Mouse (Mus musculus): ENCODE data around the gene Clip2. TPM values are rescaled to one million over a fixed set of nuclear protein-coding genes. Genes with fewer than 3 reads are reported as not detected.

The Clip2 gene
- total RNA-seq, 2 experiments from 2014 or later, result 3.0 to 4.2 TPM

- peak; percentile 42 for DNase-seq
- peak overlapping the region; percentile 31; the same call in 1 of the 2 replicates for H3K27ac ChIP-seq
- TF ChIP-seq CTCF (IDR thresholded peaks at IDR 0.05), result no peak
Observed at GRCm38 (mm10) chr5:134441105-134441504, 111.1 kb downstream of the Clip2 start.

GRCm38 (mm10) chr5:134440098-134440497 lies 112.1 kb downstream of the Clip2 start:
- DNase-seq, result peak; percentile 72
- no peak for TF ChIP-seq CTCF (IDR thresholded peaks at IDR 0.05)
- intact Hi-C loops (cut with DNase I), result no loop called here
- peak overlapping the region; percentile 21; the same call in 1 of the 2 replicates for H3K4me3 ChIP-seq
- H3K27ac ChIP-seq, result peak overlapping the region; percentile 0; the same call in 1 of the 2 replicates

More at GRCm38 (mm10) chr5:134441105-134441504, 111.1 kb downstream of the Clip2 start:
- intact Hi-C loops (cut with DNase I), result no loop called here
- H3K4me3 ChIP-seq, result no peak overlapping the region

- no peak for TF ChIP-seq CTCF (IDR thresholded peaks at IDR 0.05)
- H3K4me3 ChIP-seq, result no peak overlapping the region
- intact Hi-C loops (cut with DNase I), result no loop called here
- DNase-seq, result no peak
- no peak overlapping the region for H3K27ac ChIP-seq
Observed at GRCm38 (mm10) chr5:134439481-134439880, 112.8 kb downstream of the Clip2 start.

Small RNA genes within 50 kb of the gene (microRNA-seq; reads per million reads assigned to microRNA genes)
- gene Gm26340 (not detected), gene Mir7228 (not detected)

Other genes starting within 250 kb of the Clip2 start
- gene Gtf2i, start 237.7 kb downstream of the Clip2 start, total RNA-seq (2021), result 100 to 1,000 TPM; 103 to 122 TPM
- gene Gtf2ird1, start 95.7 kb downstream of the Clip2 start, total RNA-seq (2021), result 10 to 100 TPM; 14.6 to 21.5 TPM
- gene Syna, start 7.7 kb upstream of the Clip2 start, total RNA-seq (2021), result not detected
- 10 to 100 TPM; 18.3 to 19.8 TPM for gene Rfc2, start 28.9 kb upstream of the Clip2 start, total RNA-seq (2021)
- 1 to 10 TPM in 1 of 2 experiments, under 1 TPM in 1; 0.87 to 1.2 TPM for gene Lat2, start 62.6 kb upstream of the Clip2 start, total RNA-seq (2021)
- 100 to 1,000 TPM in 1 of 2 experiments, 10 to 100 TPM in 1; 92.2 to 105 TPM for gene Eif4h, start 87.1 kb upstream of the Clip2 start, total RNA-seq (2021)
- 1 to 10 TPM; 1.5 to 2.2 TPM for gene Limk1, start 136.2 kb upstream of the Clip2 start, total RNA-seq (2021)
- 10 to 100 TPM; 17.6 to 31.6 TPM for gene Eln, start 194.9 kb upstream of the Clip2 start, total RNA-seq (2021)

Data from gastrocnemius, adult 2 months (tissue).